25 mouse cellular contexts compared by ENCODE assay signal in the genomic region with DNA sequence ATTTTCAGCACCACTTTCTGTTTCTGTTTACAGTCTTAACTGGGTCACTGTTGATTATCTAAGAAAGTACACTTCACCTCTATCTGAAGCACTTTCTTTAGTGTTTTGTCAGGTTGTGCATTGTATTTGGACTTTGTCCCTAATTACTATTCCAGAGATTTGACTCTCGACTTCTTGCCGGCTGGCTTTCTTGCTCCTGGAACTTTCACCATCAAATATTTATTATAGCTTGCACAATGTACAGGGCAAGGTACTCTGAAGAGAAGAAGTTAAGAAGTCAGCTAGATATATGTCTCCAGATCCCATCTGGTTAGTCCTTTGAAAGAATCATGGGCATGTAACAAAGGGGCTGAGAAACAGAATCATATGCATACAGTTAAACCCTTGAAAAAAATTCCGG.
DNase-seq lines count a peak whose midpoint lies in the region; ATAC-seq and TF ChIP-seq lines count a peak whose summit lies in the region.
"Had no signal": no experiment of that assay in that cellular context is flagged by ENCODE, and none has a peak within 500 bp of the region (broad histone marks: within the 10 kb centered on the region; RNA-seq: fewer than 3 reads in every experiment).

No protein-coding gene starts in this region.

- H3K27me3 ChIP-seq in kidney, adult 2 months (replicated peaks; ENCODE audit: control insufficient read depth, insufficient read depth, low read length): no peaks in the 10 kb centered on the region
- H3K27me3 ChIP-seq in intestine, embryonic 15.5 days (replicated peaks): no peaks in the 10 kb centered on the region
- no peaks in the 10 kb centered on the region for H3K27me3 ChIP-seq in intestine, postnatal 0 days (replicated peaks; ENCODE audit: control insufficient read depth, insufficient read depth, low read length)
- H3K27me3 ChIP-seq: CH12.LX; embryonic facial prominence, embryonic 12.5 days; forebrain, embryonic 13.5 days; forebrain, embryonic 15.5 days; Patski had no signal

- no peaks in the 10 kb centered on the region for H3K4me1 ChIP-seq in kidney, adult 2 months (ENCODE audit: control insufficient read depth, insufficient read depth, low read length)
- H3K4me1 ChIP-seq in intestine, embryonic 15.5 days (replicated peaks): no peaks in the 10 kb centered on the region
- H3K4me1 ChIP-seq in intestine, postnatal 0 days (replicated peaks; ENCODE audit: control insufficient read depth, insufficient read depth, low read length): no peaks in the 10 kb centered on the region
- H3K4me1 ChIP-seq: embryonic facial prominence, embryonic 12.5 days; forebrain, embryonic 15.5 days had no signal

- H3K9me3 ChIP-seq in intestine, embryonic 15.5 days: no peaks in the 10 kb centered on the region
- H3K9me3 ChIP-seq in intestine, postnatal 0 days (ENCODE audit: control insufficient read depth): no peaks in the 10 kb centered on the region
- H3K9me3 ChIP-seq: embryonic facial prominence, embryonic 10.5 days; embryonic facial prominence, embryonic 12.5 days; forebrain, embryonic 13.5 days; forebrain, embryonic 15.5 days had no signal

- no peak overlapping the region for H3K4me2 ChIP-seq in intestine, embryonic 15.5 days (replicated peaks)
- no peak overlapping the region for H3K4me2 ChIP-seq in intestine, postnatal 0 days (replicated peaks; ENCODE audit: low read depth)
- H3K4me2 ChIP-seq: embryonic facial prominence, embryonic 12.5 days; forebrain, embryonic 13.5 days; forebrain, embryonic 15.5 days had no signal

- H3K36me3 ChIP-seq in kidney, adult 2 months (ENCODE audit: control insufficient read depth, insufficient read depth, low read length): no peaks in the 10 kb centered on the region
- H3K36me3 ChIP-seq in intestine, embryonic 15.5 days: no peaks in the 10 kb centered on the region
- H3K36me3 ChIP-seq in intestine, postnatal 0 days (ENCODE audit: control insufficient read depth, insufficient read depth): no peaks in the 10 kb centered on the region
- H3K36me3 ChIP-seq: embryonic facial prominence, embryonic 10.5 days; embryonic facial prominence, embryonic 12.5 days; forebrain, embryonic 15.5 days; G1E had no signal

- peak; percentile 68 for ATAC-seq in intestine, embryonic 15.5 days
- ATAC-seq in intestine, postnatal 0 days: peak; percentile 79
- ATAC-seq: activated CD4-positive, CD25-positive, alpha-beta regulatory T cell, adult 4 months; CD4-positive, CD25-positive, alpha-beta regulatory T cell, adult 4 months; forebrain, embryonic 13.5 days; forebrain, embryonic 15.5 days; forebrain, postnatal 0 days; Patski had no signal

- peak; percentile 2 for DNase-seq in kidney, adult 2 months
- DNase-seq in kidney, adult 9 months: no peak
- DNase-seq in cerebellum, adult 8-10 months: no peak
- no peak for DNase-seq in gastrocnemius, postnatal 4 days (ENCODE audit: low spot score in 2 of 2)
- DNase-seq: adrenal gland, adult 8-10 months; adrenal gland, postnatal 14 days; adrenal gland, postnatal 36 days; B cell, adult 2 months; cerebellum, adult 11 months; cerebellum, adult 18-20 months; cerebellum, adult 9-10 months; cerebellum, postnatal 10 days; cerebellum, postnatal 25 days; forebrain, postnatal 0 days had no signal

- TF ChIP-seq CTCF in kidney, adult 2 months (conservative IDR thresholded peaks at IDR 0.05; ENCODE audit: insufficient read depth, insufficient read length, low read depth, low read length): no peak
- no peak for TF ChIP-seq CTCF in intestine, postnatal 0 days (IDR thresholded peaks at IDR 0.05; ENCODE audit: low read depth)

- H3K27ac ChIP-seq in kidney, adult 2 months (ENCODE audit: insufficient read depth, low read depth, low read length): no peak overlapping the region
- no peak overlapping the region for H3K27ac ChIP-seq in intestine, embryonic 15.5 days
- H3K27ac ChIP-seq in intestine, postnatal 0 days (ENCODE audit: low read depth, low read length): no peak overlapping the region
- H3K27ac ChIP-seq: embryonic facial prominence, embryonic 10.5 days; embryonic facial prominence, embryonic 12.5 days; forebrain, embryonic 13.5 days; forebrain, embryonic 15.5 days had no signal

- WGBS in kidney, adult 2 months: 57% methylated on average over 3 of the region's 3 CpGs
- WGBS in intestine, embryonic 15.5 days: 75% methylated on average over 3 of the region's 3 CpGs
- 56% methylated on average over 3 of the region's 3 CpGs for WGBS in intestine, postnatal 0 days

- H3K4me3 ChIP-seq in kidney, adult 2 months (ENCODE audit: insufficient read depth, low read depth, low read length): no peak overlapping the region
- H3K4me3 ChIP-seq in intestine, embryonic 15.5 days (replicated peaks): no peak overlapping the region
- no peak overlapping the region for H3K4me3 ChIP-seq in intestine, postnatal 0 days (ENCODE audit: low read depth, low read length)
- H3K4me3 ChIP-seq: embryonic facial prominence, embryonic 10.5 days; embryonic facial prominence, embryonic 12.5 days; forebrain, embryonic 13.5 days; forebrain, embryonic 15.5 days had no signal

- TF ChIP-seq POLR2A in kidney, adult 2 months (IDR thresholded peaks at IDR 0.05; ENCODE audit: low read depth, low read length): no peak

- H3K9ac ChIP-seq in intestine, embryonic 15.5 days: no peak overlapping the region
- H3K9ac ChIP-seq in intestine, postnatal 0 days (ENCODE audit: low read depth, low read length): no peak overlapping the region
- H3K9ac ChIP-seq: embryonic facial prominence, embryonic 12.5 days; forebrain, embryonic 13.5 days; forebrain, embryonic 15.5 days; forebrain, postnatal 0 days had no signal
